Comparison of ENCODE assay signal across 14 mouse cellular contexts in genomic region chr8:35144401-35144800, GRCm38 (mm10).
DNase-seq lines count a peak whose midpoint lies in the region; ATAC-seq and TF ChIP-seq lines count a peak whose summit lies in the region.
"Had no signal": no experiment of that assay in that cellular context is flagged by ENCODE, and none has a peak within 500 bp of the region (broad histone marks: within the 10 kb centered on the region; RNA-seq: fewer than 3 reads in every experiment).

No protein-coding gene starts in this region.

- peak; percentile 37; the same call in 1 of the 2 replicates for ATAC-seq in stomach, embryonic 16.5 days (ENCODE audit: insufficient read depth, low FRiP score)
- no peak for ATAC-seq in stomach, postnatal 0 days (ENCODE audit: low FRiP score, low TSS enrichment)
- ATAC-seq in kidney, embryonic 15.5 days (replicated peaks; ENCODE audit: low FRiP score) = peak; percentile 67

- no peak overlapping the region for H3K9ac ChIP-seq in stomach, embryonic 16.5 days (ENCODE audit: low read length)
- no peak overlapping the region for H3K9ac ChIP-seq in stomach, postnatal 0 days (ENCODE audit: low read length)
- no peak overlapping the region for H3K9ac ChIP-seq in kidney, embryonic 15.5 days
- H3K9ac ChIP-seq: embryonic facial prominence, embryonic 12.5 days; forebrain, embryonic 12.5 days; hindbrain, embryonic 12.5 days; liver, embryonic 15.5 days; neural tube, embryonic 15.5 days had no signal

- no peak for TF ChIP-seq CTCF in stomach, postnatal 0 days (IDR thresholded peaks at IDR 0.05; ENCODE audit: low read depth)

- no peaks in the 10 kb centered on the region for H3K36me3 ChIP-seq in stomach, embryonic 16.5 days (ENCODE audit: control insufficient read depth, insufficient read depth, low read length)
- no peaks in the 10 kb centered on the region for H3K36me3 ChIP-seq in stomach, postnatal 0 days (ENCODE audit: control insufficient read depth, insufficient read depth, low read length)
- H3K36me3 ChIP-seq in kidney, embryonic 15.5 days = no peaks in the 10 kb centered on the region
- H3K36me3 ChIP-seq in forebrain, embryonic 10.5 days (replicated peaks) = no peaks in the 10 kb centered on the region
- H3K36me3 ChIP-seq: embryonic facial prominence, embryonic 12.5 days; forebrain, embryonic 12.5 days; hindbrain, embryonic 12.5 days; liver, embryonic 15.5 days; neural tube, embryonic 15.5 days had no signal

- no peaks in the 10 kb centered on the region for H3K9me3 ChIP-seq in stomach, embryonic 16.5 days (replicated peaks; ENCODE audit: control insufficient read depth, low read length)
- no peaks in the 10 kb centered on the region for H3K9me3 ChIP-seq in stomach, postnatal 0 days (ENCODE audit: control insufficient read depth, low read length)
- no peaks in the 10 kb centered on the region for H3K9me3 ChIP-seq in kidney, embryonic 15.5 days (replicated peaks)
- no peaks in the 10 kb centered on the region for H3K9me3 ChIP-seq in forebrain, embryonic 10.5 days
- H3K9me3 ChIP-seq: embryonic facial prominence, embryonic 12.5 days; forebrain, embryonic 12.5 days; hindbrain, embryonic 12.5 days; liver, embryonic 15.5 days; neural tube, embryonic 15.5 days had no signal

- H3K4me2 ChIP-seq in stomach, embryonic 16.5 days (ENCODE audit: low read depth, low read length) = no peak overlapping the region
- no peak overlapping the region for H3K4me2 ChIP-seq in stomach, postnatal 0 days (replicated peaks; ENCODE audit: low read depth)
- no peak overlapping the region for H3K4me2 ChIP-seq in kidney, embryonic 15.5 days
- H3K4me2 ChIP-seq: embryonic facial prominence, embryonic 12.5 days; forebrain, embryonic 12.5 days; hindbrain, embryonic 12.5 days; liver, embryonic 15.5 days; neural tube, embryonic 15.5 days had no signal

- no peaks in the 10 kb centered on the region for H3K27me3 ChIP-seq in stomach, embryonic 16.5 days (ENCODE audit: control insufficient read depth, insufficient read depth, low read length)
- H3K27me3 ChIP-seq in stomach, postnatal 0 days (ENCODE audit: control insufficient read depth, insufficient read depth, low read length) = no peaks in the 10 kb centered on the region
- no peaks in the 10 kb centered on the region for H3K27me3 ChIP-seq in kidney, embryonic 15.5 days
- H3K27me3 ChIP-seq in forebrain, embryonic 10.5 days (ENCODE audit: poor library complexity, severe bottlenecking) = no peaks in the 10 kb centered on the region
- H3K27me3 ChIP-seq: embryonic facial prominence, embryonic 12.5 days; forebrain, embryonic 12.5 days; hindbrain, embryonic 12.5 days; liver, embryonic 15.5 days; neural tube, embryonic 15.5 days had no signal

- DNase-seq in embryo, embryonic 10 days (ENCODE audit: low spot score) = peak; percentile 25
- DNase-seq in embryo, embryonic 11 days = no peak
- no peak for DNase-seq in stomach, postnatal 0 days (ENCODE audit: low spot score)
- DNase-seq in right cerebral cortex, adult 2 months (ENCODE audit: low spot score in 2 of 2) = no peak
- DNase-seq in forebrain, embryonic 10.5 days (ENCODE audit: extremely low spot score, low spot score) = no peak
- no peak for DNase-seq in thymus, postnatal 14 days
- DNase-seq: cerebellum, adult 9-10 months had no signal

- TF ChIP-seq EP300 in stomach, postnatal 0 days (optimal IDR thresholded peaks at IDR 0.05) = no peak

- H3K4me3 ChIP-seq in stomach, embryonic 16.5 days (replicated peaks; ENCODE audit: low read length) = no peak overlapping the region
- H3K4me3 ChIP-seq in stomach, postnatal 0 days (ENCODE audit: low read depth, low read length) = no peak overlapping the region
- H3K4me3 ChIP-seq in kidney, embryonic 15.5 days (replicated peaks) = no peak overlapping the region
- no peak overlapping the region for H3K4me3 ChIP-seq in forebrain, embryonic 10.5 days
- H3K4me3 ChIP-seq: embryonic facial prominence, embryonic 12.5 days; forebrain, embryonic 12.5 days; hindbrain, embryonic 12.5 days; liver, embryonic 15.5 days; neural tube, embryonic 15.5 days had no signal

- H3K4me1 ChIP-seq in stomach, embryonic 16.5 days (ENCODE audit: control insufficient read depth, insufficient read depth, low read length) = no peaks in the 10 kb centered on the region
- H3K4me1 ChIP-seq in stomach, postnatal 0 days (replicated peaks; ENCODE audit: control insufficient read depth, insufficient read depth) = no peaks in the 10 kb centered on the region
- peaks cover 21% of the 10 kb centered on the region for H3K4me1 ChIP-seq in kidney, embryonic 15.5 days
- H3K4me1 ChIP-seq in forebrain, embryonic 10.5 days = 0 out of 2 replicates have a peak, but pooled peaks cover 2% of the 10 kb centered on the region
- H3K4me1 ChIP-seq: embryonic facial prominence, embryonic 12.5 days; forebrain, embryonic 12.5 days; hindbrain, embryonic 12.5 days; liver, embryonic 15.5 days; neural tube, embryonic 15.5 days had no signal

- no peak overlapping the region for H3K27ac ChIP-seq in stomach, embryonic 16.5 days (ENCODE audit: low read length)
- H3K27ac ChIP-seq in stomach, postnatal 0 days (replicated peaks) = no peak overlapping the region
- no peak overlapping the region for H3K27ac ChIP-seq in kidney, embryonic 15.5 days
- no peak overlapping the region for H3K27ac ChIP-seq in forebrain, embryonic 10.5 days
- H3K27ac ChIP-seq: embryonic facial prominence, embryonic 12.5 days; forebrain, embryonic 12.5 days; hindbrain, embryonic 12.5 days; liver, embryonic 15.5 days; neural tube, embryonic 15.5 days had no signal

- WGBS in stomach, embryonic 16.5 days = 21% methylated on average over 4 of the region's 4 CpGs
- 27% methylated on average over 4 of the region's 4 CpGs for WGBS in stomach, postnatal 0 days
- 14% methylated on average over 4 of the region's 4 CpGs for WGBS in kidney, embryonic 15.5 days
- 68% methylated on average over 4 of the region's 4 CpGs for WGBS in forebrain, embryonic 10.5 days
